Mouse (Mus musculus) lung, adult 2 months (tissue): Measurements from ENCODE around the gene Lgals9. TPM values are rescaled to one million over a fixed set of nuclear protein-coding genes. Genes with fewer than 3 reads are reported as not detected.

ENCODE experiments used
- DNase-seq: peaks from one replicate; pipeline ENCODE4 v3.0.0; 2022
- H3K4me1 ChIP-seq: fragments of 200-500 bp; 2 replicates; pipeline ENCODE4 v1.6.1; 2011; ENCODE audit warnings: low read length; ENCODE audit not compliant: control insufficient read depth, insufficient read depth
- H3K4me3 ChIP-seq: fragments of 200-500 bp; replicated peaks from 2 replicates; pipeline ENCODE3; 2011; ENCODE audit warnings: low read depth, mild to moderate bottlenecking, control low read depth, low read length; ENCODE audit errors: extremely low read depth
- CTCF ChIP-seq: fragments of 200-500 bp; IDR thresholded peaks from 2 replicates; pipeline ENCODE4 v1.5.1; 2011; ENCODE audit warnings: mild to moderate bottlenecking, low read length, control low read depth; ENCODE audit not compliant: insufficient read depth
- POLR2A ChIP-seq: fragments of 200-500 bp; IDR thresholded peaks from 2 replicates; pipeline ENCODE4 v1.6.1; 2011; ENCODE audit warnings: low read depth, mild to moderate bottlenecking, control low read depth, low read length, borderline replicate concordance; ENCODE audit errors: extremely low read depth
- WGBS: fragments of 180-500 bp; shearing (Covaris S2); methylation state at CpG from one replicate; pipeline ENCODE4 v1.1.7; 2018; 5-methylcytosine and 5-hydroxymethylcytosine counted together
- polyA plus RNA-seq: library from polyadenylated mRNA; depleted of rRNA; stranded (reverse); fragments of >200 nt; gene quantifications from 2 replicates; pipeline ENCODE4 v1.2.3, GENCODE M21; 2012

The Lgals9 gene
- polyA plus RNA-seq, 1 experiment: 204 TPM

DNA sequence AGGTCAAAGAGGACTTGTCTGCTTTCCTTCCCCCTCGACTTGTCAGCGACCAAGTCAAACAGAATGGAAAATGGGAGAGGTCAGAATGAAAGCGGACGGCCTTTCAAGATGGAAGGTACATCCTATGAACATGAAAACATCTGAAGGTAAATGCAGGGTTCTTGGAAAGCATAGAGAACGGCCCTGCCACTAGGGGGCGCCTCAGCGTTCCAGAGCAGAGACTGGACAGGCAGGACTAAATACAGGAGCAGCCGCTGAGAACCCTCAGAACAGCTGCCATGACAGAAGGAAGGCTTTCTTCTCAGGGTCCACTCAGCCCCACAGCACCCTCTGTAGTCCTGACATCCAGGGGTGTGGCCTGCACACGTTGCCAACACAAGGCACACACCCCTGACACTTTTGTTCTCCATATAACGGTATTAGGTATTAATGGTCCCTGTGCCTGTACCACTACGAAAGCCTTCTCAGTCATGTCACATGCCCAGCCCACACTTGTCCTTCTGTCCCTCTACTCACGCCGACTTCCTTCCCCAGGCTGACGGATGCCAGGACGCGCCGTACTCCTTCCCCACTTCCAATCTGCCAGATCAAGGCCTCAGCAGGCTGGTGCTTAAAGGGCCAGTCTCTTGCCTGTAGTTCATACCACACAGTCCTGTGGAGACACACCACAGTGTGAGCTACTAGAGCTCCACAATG is 35.2 kb upstream of the Lgals9 start:
- peak; percentile 49 for DNase-seq
- TF ChIP-seq POLR2A (no peak), CTCF (peak; percentile 53)

DNA sequence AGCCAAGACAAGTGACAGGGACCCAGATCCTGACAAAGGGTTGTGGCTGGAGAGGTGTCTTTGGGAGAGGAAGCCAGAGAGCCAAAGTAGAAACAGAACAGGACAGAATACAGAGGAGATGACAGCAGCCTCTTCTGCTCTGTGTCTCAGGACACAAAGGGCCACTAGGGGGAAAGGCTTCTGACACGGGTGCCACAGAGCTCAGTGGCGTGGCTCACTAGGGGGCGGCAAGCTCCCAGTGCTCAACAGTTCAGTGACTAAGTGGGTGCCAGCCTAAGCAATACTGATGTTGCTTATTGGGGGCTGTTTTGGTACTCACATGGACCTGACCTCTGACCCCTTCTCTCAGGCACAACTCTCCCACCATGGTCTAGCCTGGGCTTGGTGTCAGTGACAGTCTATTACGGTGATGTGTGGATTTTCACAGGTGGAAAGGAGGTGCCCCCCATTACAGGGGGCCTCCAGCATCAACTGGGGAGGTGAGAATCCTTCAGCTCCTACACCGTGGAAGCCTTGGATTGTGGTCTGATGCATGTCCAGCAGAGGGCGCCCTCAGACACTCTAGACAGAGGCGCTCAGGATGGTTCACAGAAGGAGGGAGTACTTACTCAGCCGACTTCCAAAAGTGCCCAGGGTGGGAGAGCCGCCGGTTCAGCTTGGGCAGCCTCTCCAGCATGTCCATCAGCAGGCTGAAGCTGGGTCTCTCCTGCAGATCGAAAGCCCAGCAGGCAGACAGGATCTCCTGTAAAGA is 34.4 kb upstream of the Lgals9 start:
- TF ChIP-seq CTCF: peak; percentile 88
- TF ChIP-seq POLR2A: no peak
- Histone ChIP-seq H3K4me1 (peaks cover 13% of the 10 kb centered on the region), H3K4me3 (no peak overlapping the region)
- DNase-seq: peak; percentile 79
- 48% methylated on average over 11 of the region's 11 CpGs for WGBS

More for the DNA sequence above, 35.2 kb upstream of the Lgals9 start:
- Histone ChIP-seq H3K4me3 (no peak overlapping the region), H3K4me1 (peaks cover 11% of the 10 kb centered on the region)
- 60% methylated on average over 17 of the region's 17 CpGs for WGBS

DNA sequence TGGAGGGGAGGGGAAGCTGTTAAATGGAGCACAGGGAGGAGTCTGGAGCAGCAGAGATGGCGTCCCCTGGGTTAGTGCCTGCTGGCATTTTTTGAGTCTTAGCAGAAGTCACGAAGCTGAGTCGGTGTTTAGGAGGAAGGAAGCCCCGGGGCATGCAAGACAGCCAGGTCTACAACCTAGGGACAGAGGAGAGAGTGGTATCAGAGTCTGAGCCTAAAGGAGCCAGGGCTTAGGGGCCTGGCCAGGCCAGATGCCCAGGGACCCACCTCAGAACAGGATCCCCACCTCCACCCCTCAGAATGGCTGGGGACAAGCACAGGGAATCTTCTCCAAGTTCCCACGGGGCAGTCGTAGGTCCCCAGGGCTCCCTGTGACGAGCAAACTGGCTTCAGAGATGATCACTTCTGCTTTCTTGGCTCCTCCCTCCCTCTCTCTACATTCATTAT is 32.4 kb upstream of the Lgals9 start:
- no peak overlapping the region for H3K4me3 ChIP-seq
- WGBS: 73% methylated on average over 7 of the region's 7 CpGs
- no peak for DNase-seq
- TF ChIP-seq CTCF (no peak), POLR2A (no peak)
- H3K4me1 ChIP-seq: peaks cover 8% of the 10 kb centered on the region

DNA sequence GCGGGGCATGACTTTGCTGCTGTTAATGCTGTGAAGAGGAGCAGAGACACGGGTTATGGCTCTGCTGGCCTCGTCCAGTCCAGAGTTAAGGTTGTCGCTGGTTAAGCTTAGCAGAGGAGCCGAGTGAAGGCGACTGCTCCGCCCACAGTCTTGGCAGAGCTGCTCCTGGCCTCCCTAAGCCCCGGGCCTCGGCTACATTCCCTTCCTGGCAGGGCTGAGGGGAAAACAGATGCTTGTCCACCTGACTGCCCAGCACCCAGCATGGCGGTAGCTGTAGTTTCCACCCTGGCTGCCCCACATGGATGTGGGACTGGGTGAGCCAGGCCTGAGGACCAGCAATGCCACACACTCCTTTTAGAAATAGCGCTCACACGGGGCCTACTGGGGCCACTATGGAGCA is 31.5 kb upstream of the Lgals9 start:
- DNase-seq: no peak
- no peak for TF ChIP-seq POLR2A
- TF ChIP-seq CTCF: no peak
- WGBS: 66% methylated on average over 12 of the region's 12 CpGs
- Histone ChIP-seq H3K4me1 (peaks cover 8% of the 10 kb centered on the region), H3K4me3 (no peak overlapping the region)

DNA sequence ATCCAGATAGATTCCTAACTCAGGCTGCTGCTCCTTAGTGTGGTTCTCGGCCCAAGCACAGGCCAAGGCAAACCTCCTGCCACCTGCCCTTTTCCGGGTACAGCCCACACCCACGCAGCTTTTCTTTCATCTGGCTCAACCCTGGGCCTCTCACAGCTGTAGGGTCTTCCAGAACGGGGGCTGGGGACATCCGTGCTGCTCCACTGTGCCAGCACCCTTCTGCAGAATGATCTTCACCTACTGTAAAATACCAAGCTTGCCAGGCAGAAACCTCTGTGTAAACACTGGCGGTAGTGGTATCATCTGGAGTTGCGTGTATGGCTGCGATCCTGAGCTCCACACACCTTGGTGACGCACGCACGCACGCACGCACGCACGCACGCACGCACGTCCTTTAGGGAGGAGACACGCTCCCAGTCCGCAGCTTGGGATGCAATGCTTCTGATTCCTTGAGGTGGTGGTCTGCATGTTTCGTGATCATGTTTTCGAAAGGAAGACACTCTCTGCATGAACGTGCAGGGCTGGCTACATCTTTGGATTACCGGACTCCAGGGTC is 31.0 kb upstream of the Lgals9 start:
- TF ChIP-seq POLR2A (no peak), CTCF (no peak)
- Histone ChIP-seq H3K4me3 (no peak overlapping the region), H3K4me1 (peaks cover 8% of the 10 kb centered on the region)
- no peak for DNase-seq
- 94% methylated on average over 24 of the region's 24 CpGs for WGBS

DNA sequence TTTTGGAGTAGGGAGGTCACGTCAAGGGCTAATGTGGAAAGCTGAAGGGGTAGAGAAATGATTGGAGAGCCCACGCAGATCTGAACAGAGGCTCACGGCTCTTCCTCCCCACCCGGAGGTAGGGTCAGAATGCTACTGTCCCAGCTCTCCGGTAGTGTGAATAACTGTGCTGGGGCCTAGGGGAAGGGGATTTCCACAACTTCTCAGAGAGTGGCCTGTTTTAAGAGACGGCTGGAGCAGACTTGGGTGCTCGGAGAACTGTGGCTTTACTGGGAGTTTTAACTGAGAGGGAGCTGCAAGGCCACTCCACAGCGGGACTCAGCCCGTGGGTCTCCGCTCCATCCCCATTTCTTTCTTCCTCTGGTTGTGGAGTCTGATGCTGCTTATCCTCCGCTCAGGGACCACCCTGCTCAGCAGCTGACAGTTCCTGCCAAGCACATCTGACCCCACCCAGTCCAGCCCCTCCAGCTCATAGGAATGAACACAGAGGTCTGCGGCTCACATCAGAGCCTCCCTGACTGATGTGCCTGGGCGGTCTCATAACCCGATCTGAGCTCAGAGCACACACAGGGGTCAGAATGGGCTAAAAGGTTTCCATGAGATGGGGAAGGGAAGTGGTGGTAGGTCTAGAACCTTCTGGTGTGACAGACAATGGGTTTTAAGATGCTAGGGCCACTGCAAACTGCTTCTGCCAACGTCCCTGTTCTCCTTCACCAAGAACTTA is 30.0 kb upstream of the Lgals9 start:
- no peak for DNase-seq
- 67% methylated on average over 15 of the region's 15 CpGs for WGBS
- H3K4me3 ChIP-seq: no peak overlapping the region
- TF ChIP-seq CTCF: no peak
- no peak for TF ChIP-seq POLR2A
- H3K4me1 ChIP-seq: peaks cover 8% of the 10 kb centered on the region

DNA sequence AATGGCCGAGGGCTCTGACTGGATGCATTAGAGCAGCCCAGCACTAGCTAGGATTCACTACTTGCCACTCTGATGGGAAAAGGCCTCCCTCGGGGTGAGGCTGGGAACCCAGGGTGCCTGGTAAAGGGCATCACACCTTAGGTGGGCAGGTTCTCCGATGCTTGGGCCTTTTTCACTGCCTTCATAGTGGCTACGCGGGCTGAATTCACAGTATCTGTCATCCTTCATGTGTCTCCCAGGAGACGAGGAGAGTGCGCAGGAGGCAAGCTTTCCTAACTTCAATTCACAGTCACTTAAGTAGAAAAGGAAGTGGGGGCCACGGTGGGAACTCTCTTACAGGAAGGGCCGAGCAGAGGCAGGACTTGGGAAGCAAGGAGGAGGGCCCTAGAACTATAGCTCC is 29.1 kb upstream of the Lgals9 start:
- TF ChIP-seq CTCF (no peak), POLR2A (no peak)
- Histone ChIP-seq H3K4me1 (peaks cover 4% of the 10 kb centered on the region), H3K4me3 (no peak overlapping the region)
- WGBS: 50% methylated on average over 9 of the region's 9 CpGs
- DNase-seq: no peak

DNA sequence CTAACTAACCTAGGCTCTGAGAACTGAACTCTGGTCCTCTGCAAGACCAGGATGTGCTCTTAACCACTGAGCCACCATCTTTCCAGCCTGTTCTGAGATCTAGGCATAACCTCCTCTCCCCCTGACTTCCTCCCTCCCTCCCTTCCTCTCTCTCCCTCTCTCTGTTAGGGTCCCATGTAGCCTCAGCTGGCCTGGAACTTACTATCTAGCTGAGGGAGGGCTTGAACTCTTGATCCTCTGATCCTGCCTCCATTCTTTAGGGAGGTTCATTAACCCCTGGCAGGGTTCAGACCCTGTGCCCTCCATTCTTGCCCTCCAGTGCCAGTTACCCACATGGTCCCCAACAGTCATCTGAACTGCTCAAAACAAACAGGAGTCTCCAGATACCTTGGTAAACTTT is 28.3 kb upstream of the Lgals9 start:
- TF ChIP-seq CTCF (no peak), POLR2A (no peak)
- no peak for DNase-seq
- Histone ChIP-seq H3K4me3 (no peak overlapping the region), H3K4me1 (peaks cover 4% of the 10 kb centered on the region)

DNA sequence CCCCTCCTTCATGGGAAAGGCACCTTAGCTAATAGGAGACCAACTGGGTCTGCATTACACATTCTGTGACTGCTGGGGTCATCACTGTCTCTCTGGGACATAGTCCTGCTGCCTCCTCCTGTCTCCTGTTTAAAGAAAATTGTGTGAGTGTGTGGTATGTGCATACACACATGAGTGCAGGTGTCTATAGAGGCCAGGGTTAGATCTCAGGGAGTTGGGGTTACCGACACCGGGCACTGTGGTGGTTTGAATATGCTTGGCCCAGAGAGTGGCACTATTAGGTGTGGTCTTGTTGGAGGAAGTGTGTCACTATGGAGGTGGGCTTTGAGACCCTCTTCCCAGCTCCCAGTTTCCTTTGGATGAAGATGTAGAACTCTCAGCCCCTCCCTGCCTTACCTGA is 27.8 kb upstream of the Lgals9 start:
- TF ChIP-seq POLR2A: no peak
- TF ChIP-seq CTCF: no peak
- H3K4me3 ChIP-seq: no peak overlapping the region
- no peak for DNase-seq
- 97% methylated on average over 2 of the region's 2 CpGs for WGBS
- peaks cover 4% of the 10 kb centered on the region for H3K4me1 ChIP-seq
